Mouse (Mus musculus) liver, embryonic 11.5 days (tissue): Measurements from ENCODE around the gene Gm10563. TPM values are rescaled to one million over a fixed set of nuclear protein-coding genes. Genes with fewer than 3 reads are reported as not detected.

ENCODE experiments used
- ATAC-seq: fragments of 200-750 bp; cut with Nextera tagmentation; replicated peaks from 2 replicates; pipeline ENCODE4 v1.8.0; 2017; ENCODE audit warnings: moderate number of reproducible peaks, mild to moderate bottlenecking, moderate TSS enrichment, moderate library complexity; ENCODE audit not compliant: low FRiP score
- DNase-seq: peaks from one replicate; pipeline ENCODE4 v3.0.0-alpha.2; 2017; ENCODE audit warnings: low spot score
- H3K27ac ChIP-seq: fragments of 300-500 bp; sonication (generic); 2 replicates; pipeline ENCODE4 v1.5.1; 2014; ENCODE audit warnings: mild to moderate bottlenecking, low read depth, low read length, control low read depth
- H3K27me3 ChIP-seq: fragments of 300-500 bp; sonication (generic); replicated peaks from 2 replicates; pipeline ENCODE4 v1.6.1; 2014; ENCODE audit warnings: low read length, mixed read lengths; ENCODE audit not compliant: control insufficient read depth, insufficient read depth
- H3K36me3 ChIP-seq: fragments of 300-500 bp; sonication (generic); 2 replicates; pipeline ENCODE4 v1.6.1; 2014; ENCODE audit warnings: mild to moderate bottlenecking, low read length, moderate library complexity, mixed read lengths; ENCODE audit not compliant: control insufficient read depth, insufficient read depth
- H3K4me1 ChIP-seq: fragments of 300-500 bp; sonication (generic); replicated peaks from 2 replicates; pipeline ENCODE4 v1.6.1; 2014; ENCODE audit warnings: low read length, mixed read lengths; ENCODE audit not compliant: control insufficient read depth, insufficient read depth
- H3K4me2 ChIP-seq: fragments of 300-500 bp; sonication (generic); 2 replicates; pipeline ENCODE4 v1.6.1; 2014; ENCODE audit warnings: mild to moderate bottlenecking, control low read depth, moderate library complexity
- H3K4me3 ChIP-seq: fragments of 300-500 bp; sonication (generic); 2 replicates; pipeline ENCODE4 v1.5.1; 2014; ENCODE audit warnings: low read depth, low read length, control low read depth
- H3K9ac ChIP-seq: fragments of 300-500 bp; sonication (generic); 2 replicates; pipeline ENCODE4 v1.6.1; 2014; ENCODE audit warnings: low read depth, low read length, control low read depth
- H3K9me3 ChIP-seq: fragments of 300-500 bp; sonication (generic); 2 replicates; pipeline ENCODE4 v1.6.1; 2016; ENCODE audit warnings: low read length, inconsistent platforms, mixed read lengths; ENCODE audit not compliant: control insufficient read depth
- WGBS: fragments of 180-500 bp; shearing (Covaris S2); extraction: QIAGEN DNeasy Blood & Tissue Kit; methylation state at CpG from one replicate; pipeline ENCODE4 v1.1.7; 2014; 5-methylcytosine and 5-hydroxymethylcytosine counted together
- polyA plus RNA-seq: library from polyadenylated mRNA; unstranded; fragments of >200 nt; fragmentation: Nextera tagmentation; extraction: Ambion mirVana; gene quantifications from 2 replicates; pipeline ENCODE4 v1.2.1, GENCODE M21; 2014

Gene Gm10563
- polyA plus RNA-seq, 1 experiment from 2014 or later = not detected

- ATAC-seq (no peak), DNase-seq (no peak)
- WGBS = 82% methylated on average over 3 of the region's 3 CpGs
- Histone ChIP-seq H3K36me3 (no peaks in the 10 kb centered on the region), H3K4me2 (no peak overlapping the region), H3K4me3 (no peak overlapping the region), H3K9ac (no peak overlapping the region), H3K4me1 (peaks cover 9% of the 10 kb centered on the region), H3K27ac (no peak overlapping the region), H3K27me3 (no peaks in the 10 kb centered on the region), H3K9me3 (no peaks in the 10 kb centered on the region)
Measured at GRCm38 (mm10) chr4:155595777-155596176, 49.4 kb downstream of the Gm10563 start.

- ATAC-seq (no peak), DNase-seq (no peak)
- Histone ChIP-seq H3K4me1 (peaks cover 7% of the 10 kb centered on the region), H3K9me3 (no peaks in the 10 kb centered on the region), H3K36me3 (peaks cover 14% of the 10 kb centered on the region), H3K27me3 (no peaks in the 10 kb centered on the region), H3K27ac (no peak overlapping the region), H3K4me3 (no peak overlapping the region), H3K9ac (no peak overlapping the region), H3K4me2 (no peak overlapping the region)
- 50% methylated on average over 1 of the region's 1 CpGs for WGBS
Measured at GRCm38 (mm10) chr4:155593780-155594179, 51.4 kb downstream of the Gm10563 start.

GRCm38 (mm10) chr4:155591012-155591719 is 54.0 kb downstream of the Gm10563 start:
- H3K27me3 ChIP-seq = no peaks in the 10 kb centered on the region
- H3K36me3 ChIP-seq = peaks cover 25% of the 10 kb centered on the region
- H3K4me1 ChIP-seq = peaks cover 2% of the 10 kb centered on the region; the same call in 1 of the 2 replicates
- WGBS = 71% methylated on average over 7 of the region's 7 CpGs
- H3K9ac ChIP-seq = no peak overlapping the region
- no peak overlapping the region for H3K4me2 ChIP-seq
- H3K27ac ChIP-seq = no peak overlapping the region
- no peak for DNase-seq
- no peak for ATAC-seq
- H3K4me3 ChIP-seq = no peak overlapping the region
- no peaks in the 10 kb centered on the region for H3K9me3 ChIP-seq

- Histone ChIP-seq H3K9ac (no peak overlapping the region), H3K36me3 (peaks cover 32% of the 10 kb centered on the region), H3K4me2 (no peak overlapping the region), H3K27me3 (no peaks in the 10 kb centered on the region), H3K9me3 (no peaks in the 10 kb centered on the region), H3K4me1 (no peaks in the 10 kb centered on the region), H3K27ac (no peak overlapping the region), H3K4me3 (no peak overlapping the region)
- 88% methylated on average over 5 of the region's 5 CpGs for WGBS
- DNase-seq (no peak), ATAC-seq (no peak)
Measured at GRCm38 (mm10) chr4:155589356-155589755, 55.9 kb downstream of the Gm10563 start.

GRCm38 (mm10) chr4:155582279-155582905 is 62.8 kb downstream of the Gm10563 start:
- WGBS = 88% methylated on average over 6 of the region's 6 CpGs
- H3K4me3 ChIP-seq = no peak overlapping the region
- no peaks in the 10 kb centered on the region for H3K27me3 ChIP-seq
- no peak overlapping the region for H3K4me2 ChIP-seq
- no peaks in the 10 kb centered on the region for H3K4me1 ChIP-seq
- no peak overlapping the region for H3K27ac ChIP-seq
- no peaks in the 10 kb centered on the region for H3K9me3 ChIP-seq
- ATAC-seq = 0 out of 2 replicates have a peak, but pooled peaks have one; percentile 27
- peaks cover 16% of the 10 kb centered on the region for H3K36me3 ChIP-seq
- no peak overlapping the region for H3K9ac ChIP-seq
- no peak for DNase-seq

- Histone ChIP-seq H3K9ac (no peak overlapping the region), H3K27ac (no peak overlapping the region), H3K9me3 (no peaks in the 10 kb centered on the region), H3K4me3 (no peak overlapping the region), H3K27me3 (no peaks in the 10 kb centered on the region), H3K4me1 (no peaks in the 10 kb centered on the region), H3K36me3 (peaks cover 13% of the 10 kb centered on the region; the same call in 1 of the 2 replicates), H3K4me2 (no peak overlapping the region)
- ATAC-seq (no peak), DNase-seq (no peak)
- WGBS = 65% methylated on average over 1 of the region's 1 CpGs
Measured at GRCm38 (mm10) chr4:155580420-155580819, 64.8 kb downstream of the Gm10563 start.

- Histone ChIP-seq H3K36me3 (peaks cover 5% of the 10 kb centered on the region; the same call in 1 of the 2 replicates), H3K4me1 (peaks cover 6% of the 10 kb centered on the region), H3K4me2 (no peak overlapping the region), H3K27me3 (no peaks in the 10 kb centered on the region), H3K4me3 (no peak overlapping the region), H3K9me3 (no peaks in the 10 kb centered on the region), H3K27ac (no peak overlapping the region), H3K9ac (no peak overlapping the region)
- no peak for DNase-seq
- ATAC-seq = no peak
- WGBS = 86% methylated on average over 7 of the region's 7 CpGs
Measured at GRCm38 (mm10) chr4:155578336-155579125, 66.7 kb downstream of the Gm10563 start.

GRCm38 (mm10) chr4:155577741-155578140 is 67.5 kb downstream of the Gm10563 start:
- H3K27me3 ChIP-seq = no peaks in the 10 kb centered on the region
- no peak overlapping the region for H3K27ac ChIP-seq
- H3K9me3 ChIP-seq = no peaks in the 10 kb centered on the region
- H3K4me2 ChIP-seq = no peak overlapping the region
- H3K9ac ChIP-seq = no peak overlapping the region
- H3K4me1 ChIP-seq = peaks cover 7% of the 10 kb centered on the region
- WGBS = 81% methylated on average over 5 of the region's 5 CpGs
- no peak overlapping the region for H3K4me3 ChIP-seq
- ATAC-seq (no peak), DNase-seq (no peak)
- H3K36me3 ChIP-seq = peaks cover 5% of the 10 kb centered on the region; the same call in 1 of the 2 replicates
